Mouse (Mus musculus) forebrain, embryonic 11.5 days (tissue): ENCODE measurements around the gene Adad2. TPM values are rescaled to one million over a fixed set of nuclear protein-coding genes. Genes with fewer than 3 reads are reported as not detected.
A peak's percentile ranks its signal among the peaks of the same experiment; 100 is the strongest.

Source experiments
- ATAC-seq: fragments of 200-750 bp; cut with Nextera tagmentation; replicated peaks from 2 replicates; pipeline ENCODE4 v1.8.0; 2017; ENCODE audit warnings: moderate TSS enrichment; ENCODE audit not compliant: low FRiP score
- DNase-seq: peaks from one replicate; pipeline ENCODE4 v3.0.0-alpha.2; 2017; ENCODE audit warnings: low spot score
- H3K27ac ChIP-seq: fragments of 300-500 bp; sonication (generic); 2 replicates; pipeline ENCODE4 v1.5.1; 2014; ENCODE audit warnings: low read depth, low read length
- H3K27me3 ChIP-seq: fragments of 300-500 bp; sonication (generic); 2 replicates; pipeline ENCODE4 v1.6.1; 2014; ENCODE audit warnings: mild to moderate bottlenecking, low read length, mixed read lengths; ENCODE audit not compliant: control insufficient read depth, insufficient read depth
- H3K36me3 ChIP-seq: fragments of 300-500 bp; sonication (generic); 2 replicates; pipeline ENCODE4 v1.6.1; 2014; ENCODE audit warnings: mild to moderate bottlenecking, low read length, moderate library complexity, mixed read lengths; ENCODE audit not compliant: control insufficient read depth, insufficient read depth
- H3K4me1 ChIP-seq: fragments of 300-500 bp; sonication (generic); replicated peaks from 2 replicates; pipeline ENCODE4 v1.6.1; 2014; ENCODE audit warnings: low read length, mixed read lengths; ENCODE audit not compliant: control insufficient read depth, insufficient read depth
- H3K4me2 ChIP-seq: fragments of 300-500 bp; sonication (generic); 2 replicates; pipeline ENCODE4 v1.6.1; 2014; ENCODE audit warnings: low read depth, mild to moderate bottlenecking, low read length, moderate library complexity, mixed read lengths; ENCODE audit not compliant: severe bottlenecking
- H3K4me3 ChIP-seq: fragments of 300-500 bp; sonication (generic); 2 replicates; pipeline ENCODE4 v1.5.1; 2014; ENCODE audit warnings: low read depth, low read length
- H3K9ac ChIP-seq: fragments of 300-500 bp; sonication (generic); 2 replicates; pipeline ENCODE4 v1.6.1; 2014; ENCODE audit warnings: low read length
- H3K9me3 ChIP-seq: fragments of 300-500 bp; sonication (generic); 2 replicates; pipeline ENCODE4 v1.6.1; 2016; ENCODE audit warnings: low read length, mixed read lengths; ENCODE audit not compliant: control insufficient read depth
- WGBS: fragments of 180-500 bp; shearing (Covaris S2); extraction: QIAGEN DNeasy Blood & Tissue Kit; methylation state at CpG from one replicate; pipeline ENCODE4 v1.1.7; 2014; 5-methylcytosine and 5-hydroxymethylcytosine counted together
- polyA plus RNA-seq: library from polyadenylated mRNA; unstranded; fragments of >200 nt; fragmentation: Nextera tagmentation; extraction: Ambion mirVana; gene quantifications from 2 replicates; pipeline ENCODE4 v1.2.1, GENCODE M21; 2014

The Adad2 gene
- polyA plus RNA-seq, 1 experiment from 2014 or later, result not detected

- H3K4me2 ChIP-seq, result peak within 1 kb of the TSS; percentile 96
- H3K27me3 ChIP-seq, result no peaks in the 10 kb centered on the region; the same call in 1 of the 2 replicates
- no peaks in the 10 kb centered on the region for H3K36me3 ChIP-seq
- WGBS, result under 1% methylated on average over 92 of the region's 97 CpGs
- H3K4me1 ChIP-seq, result peaks cover 3% of the 10 kb centered on the region; the same call in 1 of the 2 replicates
- no peaks in the 10 kb centered on the region for H3K9me3 ChIP-seq
- H3K27ac ChIP-seq, result peak within 1 kb of the TSS; percentile 66; the same call in 1 of the 2 replicates
- ATAC-seq (peak; percentile 87), DNase-seq (peak; percentile 97)
- peak within 1 kb of the TSS; percentile 79 for H3K9ac ChIP-seq
- peak within 1 kb of the TSS; percentile 84 for H3K4me3 ChIP-seq
These were observed 37.8 kb upstream of the Adad2 start, which contains the start of the genes Hsdl1 and Dnaaf1 for GRCm38 (mm10) chr8:119574437-119575365. Gene Hsdl1 (minus strand): TSS chr8:119575183. Gene Dnaaf1 (plus strand): TSS chr8:119575235.

GRCm38 (mm10) chr8:119575366-119575726, 37.2 kb upstream of the Adad2 start:
- H3K27ac ChIP-seq, result no peak overlapping the region
- H3K4me3 ChIP-seq, result peak overlapping the region; percentile 84
- 3% methylated on average over 16 of the region's 16 CpGs for WGBS
- H3K9me3 ChIP-seq, result no peaks in the 10 kb centered on the region
- ATAC-seq, result peak; percentile 53; the same call in 1 of the 2 replicates
- no peaks in the 10 kb centered on the region for H3K36me3 ChIP-seq
- no peak for DNase-seq
- H3K4me1 ChIP-seq, result peaks cover 3% of the 10 kb centered on the region; the same call in 1 of the 2 replicates
- H3K9ac ChIP-seq, result peak overlapping the region; percentile 79
- H3K4me2 ChIP-seq, result peak overlapping the region; percentile 96
- no peaks in the 10 kb centered on the region; the same call in 1 of the 2 replicates for H3K27me3 ChIP-seq

- ATAC-seq (no peak), DNase-seq (no peak)
- 44% methylated on average over 13 of the region's 13 CpGs for WGBS
- H3K4me1 ChIP-seq, result no peaks in the 10 kb centered on the region
- H3K4me3 ChIP-seq, result no peak overlapping the region
- no peaks in the 10 kb centered on the region; the same call in 1 of the 2 replicates for H3K27me3 ChIP-seq
- H3K27ac ChIP-seq, result no peak overlapping the region
- no peaks in the 10 kb centered on the region for H3K9me3 ChIP-seq
- H3K36me3 ChIP-seq, result no peaks in the 10 kb centered on the region
- H3K9ac ChIP-seq, result no peak overlapping the region
- H3K4me2 ChIP-seq, result no peak overlapping the region
These were observed 33.5 kb upstream of the Adad2 start for GRCm38 (mm10) chr8:119579096-119579495.

GRCm38 (mm10) chr8:119580441-119581161, 31.9 kb upstream of the Adad2 start:
- H3K9ac ChIP-seq, result no peak overlapping the region
- H3K4me3 ChIP-seq, result no peak overlapping the region
- no peaks in the 10 kb centered on the region for H3K4me1 ChIP-seq
- DNase-seq (no peak), ATAC-seq (no peak)
- H3K9me3 ChIP-seq, result no peaks in the 10 kb centered on the region
- H3K27ac ChIP-seq, result no peak overlapping the region
- H3K4me2 ChIP-seq, result no peak overlapping the region
- 86% methylated on average over 5 of the region's 5 CpGs for WGBS
- no peaks in the 10 kb centered on the region for H3K36me3 ChIP-seq
- no peaks in the 10 kb centered on the region; the same call in 1 of the 2 replicates for H3K27me3 ChIP-seq

GRCm38 (mm10) chr8:119585901-119586300, 26.6 kb upstream of the Adad2 start:
- no peaks in the 10 kb centered on the region for H3K27me3 ChIP-seq
- no peak overlapping the region for H3K27ac ChIP-seq
- peak overlapping the region; percentile 22 for H3K4me3 ChIP-seq
- ATAC-seq (no peak), DNase-seq (no peak)
- WGBS, result 28% methylated on average over 24 of the region's 24 CpGs
- no peaks in the 10 kb centered on the region for H3K36me3 ChIP-seq
- peak overlapping the region; percentile 42 for H3K4me2 ChIP-seq
- no peaks in the 10 kb centered on the region for H3K9me3 ChIP-seq
- H3K9ac ChIP-seq, result peak overlapping the region; percentile 32; the same call in 1 of the 2 replicates
- no peaks in the 10 kb centered on the region for H3K4me1 ChIP-seq

- H3K4me3 ChIP-seq, result no peak overlapping the region
- ATAC-seq, result no peak
- H3K27ac ChIP-seq, result no peak overlapping the region
- no peaks in the 10 kb centered on the region for H3K4me1 ChIP-seq
- WGBS, result 76% methylated on average over 4 of the region's 4 CpGs
- no peak overlapping the region for H3K9ac ChIP-seq
- no peaks in the 10 kb centered on the region for H3K9me3 ChIP-seq
- no peaks in the 10 kb centered on the region for H3K36me3 ChIP-seq
- no peak overlapping the region for H3K4me2 ChIP-seq
- H3K27me3 ChIP-seq, result no peaks in the 10 kb centered on the region
- DNase-seq, result no peak
These were observed 24.2 kb upstream of the Adad2 start for GRCm38 (mm10) chr8:119588321-119588720.

- DNase-seq (no peak), ATAC-seq (no peak)
- no peak overlapping the region for H3K4me2 ChIP-seq
- H3K4me1 ChIP-seq, result no peaks in the 10 kb centered on the region
- no peaks in the 10 kb centered on the region for H3K9me3 ChIP-seq
- 36% methylated on average over 10 of the region's 10 CpGs for whole genome bisulfite sequencing
- no peak overlapping the region for H3K4me3 ChIP-seq
- no peaks in the 10 kb centered on the region for H3K27me3 ChIP-seq
- H3K9ac ChIP-seq, result no peak overlapping the region
- no peak overlapping the region for H3K27ac ChIP-seq
- no peaks in the 10 kb centered on the region for H3K36me3 ChIP-seq
These were observed 23.7 kb upstream of the Adad2 start for GRCm38 (mm10) chr8:119588844-119589243.

GRCm38 (mm10) chr8:119590348-119590747, 22.2 kb upstream of the Adad2 start:
- DNase-seq (no peak), ATAC-seq (no peak)
- Histone ChIP-seq H3K9me3 (no peaks in the 10 kb centered on the region), H3K4me2 (no peak overlapping the region), H3K27me3 (no peaks in the 10 kb centered on the region), H3K36me3 (no peaks in the 10 kb centered on the region), H3K4me1 (no peaks in the 10 kb centered on the region), H3K4me3 (no peak overlapping the region), H3K27ac (no peak overlapping the region), H3K9ac (no peak overlapping the region)
- 86% methylated on average over 14 of the region's 14 CpGs for WGBS
